Mouse (Mus musculus) fibroblast of lung, adult 2 months (primary cell): ENCODE results near the gene Erc2.

Experiments
- DNase-seq: peaks from one replicate; pipeline ENCODE4 v3.0.0-alpha.2; 2011; ENCODE audit warnings: low read depth

The Erc2 gene

DNA sequence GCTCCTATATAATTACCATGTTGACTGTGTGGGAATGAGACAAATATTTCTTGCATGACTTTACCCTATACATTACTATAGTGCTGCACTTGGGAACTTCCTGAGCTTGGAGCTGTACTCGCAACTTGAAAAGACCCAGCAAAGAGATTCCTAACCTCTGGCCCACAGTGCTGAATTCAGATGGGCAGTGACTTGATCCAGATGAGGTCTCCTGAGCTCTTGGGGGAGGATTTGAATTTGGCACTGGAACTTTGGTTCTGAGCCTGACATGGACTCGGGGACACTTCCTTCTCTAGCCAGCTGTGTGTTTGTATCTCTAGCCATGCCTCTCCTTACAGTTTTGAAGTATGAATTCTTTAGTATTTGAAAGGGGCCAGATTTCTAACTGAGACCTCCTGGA is 666.7 kb downstream of the Erc2 start:
- DNase-seq: no peak

DNA sequence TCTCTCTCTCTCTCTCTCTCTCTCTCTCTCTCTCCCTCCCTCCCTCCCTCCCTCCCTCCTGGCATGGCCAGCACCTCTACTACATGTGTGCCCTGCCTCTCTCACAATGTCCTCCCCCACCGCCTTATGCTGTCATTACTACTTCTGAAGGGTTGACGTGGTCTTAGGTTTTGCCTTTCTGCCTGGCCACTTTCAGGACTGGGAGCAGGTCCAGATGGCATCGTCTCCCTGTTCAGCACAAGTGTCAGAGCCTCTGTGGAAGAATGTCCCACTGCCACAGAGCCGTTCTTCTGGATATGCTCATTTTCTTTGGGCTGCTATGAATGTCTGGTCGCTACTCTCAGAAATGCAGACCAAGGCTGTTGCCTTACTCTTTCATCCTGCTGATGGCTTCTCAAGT is 671.7 kb downstream of the Erc2 start:
- DNase-seq: no peak

DNA sequence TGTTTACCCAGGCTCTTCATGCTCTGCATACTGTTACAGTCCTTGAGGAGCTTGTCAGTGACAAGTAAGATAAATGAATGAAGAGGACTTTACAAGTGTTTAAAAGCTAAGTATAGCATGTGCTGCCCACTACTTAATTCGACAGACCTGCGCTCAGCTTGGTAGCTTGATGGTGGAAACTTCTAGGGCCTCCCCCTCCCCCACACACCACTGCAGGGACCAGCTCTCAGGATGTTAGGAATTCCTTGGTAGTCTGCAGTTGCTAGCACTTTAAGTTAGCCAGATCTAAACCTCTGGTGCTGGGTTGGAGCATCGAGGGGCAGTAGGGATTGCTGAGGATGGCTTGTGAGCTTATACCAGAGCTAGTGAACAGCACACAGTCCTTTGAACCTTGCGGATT is 672.9 kb downstream of the Erc2 start:
- no peak for DNase-seq

DNA sequence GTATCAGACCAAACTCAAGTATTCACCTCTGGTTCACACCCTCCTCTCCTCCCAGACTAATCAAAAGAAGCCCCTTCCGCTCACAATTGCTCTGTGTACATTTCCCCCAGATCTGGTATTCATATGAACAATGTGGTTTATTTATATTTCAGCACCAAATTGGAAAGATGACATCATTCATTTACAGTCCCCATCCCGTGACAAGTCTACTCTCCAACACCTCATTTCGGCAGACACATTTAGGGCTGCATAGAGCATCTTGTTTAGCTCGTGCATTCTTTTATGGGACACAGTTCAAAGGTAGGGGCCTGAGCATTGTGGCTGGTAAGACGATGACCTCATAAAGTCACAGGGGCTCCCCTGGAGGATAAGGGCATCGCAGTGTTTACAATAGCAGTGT is 677.9 kb downstream of the Erc2 start:
- DNase-seq: no peak

DNA sequence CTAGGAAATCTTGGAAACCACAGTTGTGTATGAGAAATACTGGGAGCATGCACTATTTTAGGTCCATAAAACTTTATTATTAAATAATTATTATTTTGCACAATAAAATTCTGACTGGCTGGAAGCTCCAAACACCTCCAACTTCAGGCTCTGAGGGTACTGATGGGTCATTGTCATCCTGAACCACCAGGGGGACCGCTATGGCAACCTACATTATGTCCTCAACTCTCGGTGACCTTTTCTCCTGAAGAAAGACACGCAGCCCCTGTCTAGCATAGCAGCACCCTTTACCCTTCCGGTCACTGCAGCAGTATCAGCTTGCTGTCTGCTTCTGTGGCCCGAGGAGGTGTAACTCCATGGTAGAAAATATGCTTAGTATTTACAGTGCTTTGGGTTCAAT is 679.0 kb downstream of the Erc2 start:
- DNase-seq: no peak

DNA sequence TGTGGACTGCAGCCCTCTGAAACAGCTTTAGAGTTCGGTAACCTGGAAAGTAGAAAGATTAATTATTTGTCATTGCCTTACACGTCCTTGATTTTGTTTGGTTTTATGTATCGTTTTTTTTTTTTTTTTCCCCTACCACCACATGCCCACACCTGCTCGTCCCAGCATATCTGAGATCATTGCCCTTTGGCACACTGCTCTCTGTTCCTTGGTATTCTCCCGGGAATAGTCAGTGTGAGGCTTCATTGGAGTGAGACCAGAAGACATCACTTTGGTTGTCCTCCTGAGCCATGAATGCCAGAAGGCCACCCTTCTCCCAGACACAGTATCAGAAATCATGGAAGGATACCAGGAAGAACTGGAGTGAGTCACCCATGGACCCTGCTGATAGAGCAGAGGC is 681.9 kb downstream of the Erc2 start:
- DNase-seq: no peak

DNA sequence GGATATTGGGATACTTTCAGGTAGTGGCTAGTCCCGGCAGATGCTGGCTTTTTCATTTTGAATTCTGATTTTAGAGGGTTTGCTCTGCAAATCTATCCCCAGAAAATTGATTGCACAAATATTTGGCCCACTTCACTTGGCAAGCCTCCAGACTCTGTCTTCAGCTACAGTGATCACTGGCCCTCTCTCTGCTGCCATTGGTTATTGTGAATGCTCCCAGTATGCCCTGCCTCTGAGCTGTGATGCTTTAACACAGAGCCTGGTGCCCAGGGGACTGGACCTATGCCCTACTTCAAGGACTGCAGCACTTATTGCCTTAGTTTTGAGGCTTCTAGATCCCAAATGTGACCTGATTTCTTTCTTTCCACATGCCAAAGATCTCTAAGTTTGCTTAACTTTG is 686.4 kb downstream of the Erc2 start:
- no peak for DNase-seq

DNA sequence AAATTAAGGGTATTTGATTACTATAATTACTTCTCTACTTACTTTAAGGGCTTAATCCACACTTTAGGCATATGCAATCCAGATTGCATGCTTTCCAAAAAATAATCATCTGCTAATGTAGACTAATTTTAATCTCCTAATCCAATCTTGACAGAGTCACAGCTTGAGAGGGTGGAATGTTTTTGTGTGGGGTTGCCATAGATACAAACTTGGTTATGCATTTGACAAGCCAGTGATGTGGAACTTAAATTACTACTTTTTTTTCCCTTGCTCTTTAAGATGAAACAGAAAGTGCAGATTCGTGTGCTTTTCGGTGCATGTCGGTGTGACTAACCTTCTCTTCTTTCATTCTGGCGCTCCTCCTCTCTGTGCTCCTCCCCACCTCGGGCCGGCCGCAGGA is 694.6 kb downstream of the Erc2 start:
- DNase-seq: no peak

DNA sequence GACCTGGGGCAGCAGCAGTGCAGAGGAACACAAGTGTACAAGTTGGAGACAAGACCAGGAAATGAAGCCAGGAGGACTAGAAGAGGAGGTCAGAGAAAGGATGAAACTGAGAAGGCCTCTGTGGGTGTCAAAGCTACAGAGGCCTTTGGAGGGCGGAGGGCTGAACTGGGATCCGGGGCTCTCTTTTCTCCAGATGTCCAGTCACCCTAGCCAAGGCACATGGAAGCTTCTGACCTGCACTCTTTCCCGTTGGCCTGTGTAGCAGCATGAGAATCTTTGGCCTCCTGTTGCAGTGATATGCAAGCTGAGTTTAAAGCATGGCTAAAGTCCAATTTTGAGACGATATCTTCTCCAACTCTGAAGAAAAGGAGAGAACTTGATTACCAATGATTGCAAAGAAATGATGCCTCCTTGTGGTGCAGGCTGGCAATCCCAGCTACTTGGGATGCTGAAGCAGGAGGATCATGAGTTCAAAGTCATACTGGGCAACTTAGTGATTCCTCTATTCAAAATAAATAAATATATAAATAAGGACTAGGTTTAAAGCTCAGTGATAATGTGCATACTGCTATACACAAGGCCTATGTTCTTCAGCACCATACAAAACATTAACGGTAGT is 699.8 kb downstream of the Erc2 start:
- DNase-seq: no peak

DNA sequence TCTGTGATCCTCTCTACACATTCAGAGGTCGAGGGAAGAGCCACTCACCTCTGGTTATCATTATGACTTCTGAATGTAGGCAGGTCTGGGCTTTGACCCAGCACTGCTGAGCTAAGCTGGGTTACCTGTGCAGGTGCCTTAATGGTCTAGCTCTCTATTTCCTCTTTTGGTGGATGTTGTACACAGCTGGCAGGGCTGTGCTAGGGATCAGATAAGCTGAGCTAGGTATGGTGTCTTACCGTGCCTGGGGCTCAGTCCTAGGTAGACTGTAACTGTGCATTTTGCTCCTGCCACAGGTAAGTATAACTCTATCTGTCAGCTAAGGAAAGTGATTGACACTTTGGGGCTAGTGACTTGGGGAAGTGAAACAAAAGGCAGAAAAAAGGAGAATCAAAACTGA is 701.0 kb downstream of the Erc2 start:
- no peak for DNase-seq

DNA sequence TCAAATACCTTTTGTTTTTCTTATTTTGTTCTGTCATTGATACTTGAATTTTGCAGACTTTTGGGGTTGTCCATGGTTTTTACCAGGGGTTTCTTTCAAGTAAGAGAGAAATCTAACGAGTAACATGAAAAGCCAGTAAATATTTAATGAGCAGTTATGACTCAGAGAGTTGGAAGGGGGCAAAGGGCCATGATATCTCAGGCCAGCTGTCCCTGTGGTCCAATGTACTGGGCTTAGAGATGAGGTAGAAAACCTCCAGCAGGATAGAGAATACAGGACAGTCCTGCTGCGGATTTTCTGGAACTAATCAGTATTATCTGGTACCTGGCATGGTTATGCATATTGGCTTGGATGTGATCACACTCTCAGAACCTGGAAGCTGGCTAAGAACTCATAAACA is 701.5 kb downstream of the Erc2 start:
- DNase-seq: no peak

DNA sequence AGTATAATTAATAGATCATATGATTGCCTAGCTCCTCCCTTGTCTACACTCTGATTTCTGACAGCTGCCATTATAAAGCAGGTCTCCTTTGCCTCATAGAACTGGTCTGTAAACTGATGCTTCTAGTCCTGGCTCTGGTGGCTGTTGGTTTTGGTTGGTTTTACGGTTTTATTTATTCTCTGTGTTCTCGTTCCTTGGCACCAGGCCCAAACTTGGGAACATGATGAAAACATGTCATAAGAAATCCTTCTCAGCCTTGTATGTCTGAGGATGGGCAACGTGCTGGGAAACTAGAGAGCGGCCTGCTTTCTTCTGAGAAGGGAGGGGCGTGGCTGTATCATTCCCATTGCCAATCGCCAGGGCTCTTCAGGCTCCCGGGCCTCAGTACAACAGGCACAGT is 704.2 kb downstream of the Erc2 start:
- DNase-seq: no peak

DNA sequence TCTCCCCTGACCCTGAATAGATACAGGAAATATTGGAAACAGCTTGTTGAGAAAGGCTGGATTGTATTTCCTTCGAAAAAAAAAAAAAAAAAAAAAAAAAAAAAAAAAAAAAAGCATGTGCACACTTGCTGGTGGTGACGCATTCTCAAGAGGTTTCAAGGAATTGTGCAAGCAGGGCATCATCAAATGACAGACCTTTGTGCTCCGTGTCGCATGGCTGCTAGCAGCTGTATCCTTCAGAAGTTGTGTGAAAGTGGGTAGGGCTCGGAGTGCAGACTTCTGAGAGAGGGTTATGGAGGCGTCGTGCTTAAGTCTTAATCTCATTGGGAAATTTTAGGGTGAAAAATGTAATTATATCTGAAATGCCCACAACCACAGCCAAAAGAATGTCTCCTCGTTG is 706.3 kb downstream of the Erc2 start:
- DNase-seq: no peak

DNA sequence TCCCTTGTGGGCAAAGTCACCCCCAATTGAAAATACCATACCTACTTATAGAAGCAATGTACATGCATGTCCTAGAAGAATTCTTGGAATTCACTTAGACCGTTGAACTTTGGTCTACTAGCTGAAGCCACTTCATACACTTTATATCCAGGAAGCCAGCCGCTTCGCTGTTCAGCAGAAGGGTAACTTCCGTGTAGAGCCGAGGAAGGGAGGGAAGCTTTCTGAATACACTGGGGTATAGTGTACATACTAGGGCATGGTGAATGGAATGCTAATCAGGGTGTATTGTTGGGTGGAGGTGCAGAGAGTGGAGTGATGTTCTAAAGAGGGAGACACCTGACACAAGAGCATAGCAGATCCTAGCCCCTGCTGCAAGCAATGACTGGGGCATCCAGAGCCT is 708.9 kb downstream of the Erc2 start:
- no peak for DNase-seq

DNA sequence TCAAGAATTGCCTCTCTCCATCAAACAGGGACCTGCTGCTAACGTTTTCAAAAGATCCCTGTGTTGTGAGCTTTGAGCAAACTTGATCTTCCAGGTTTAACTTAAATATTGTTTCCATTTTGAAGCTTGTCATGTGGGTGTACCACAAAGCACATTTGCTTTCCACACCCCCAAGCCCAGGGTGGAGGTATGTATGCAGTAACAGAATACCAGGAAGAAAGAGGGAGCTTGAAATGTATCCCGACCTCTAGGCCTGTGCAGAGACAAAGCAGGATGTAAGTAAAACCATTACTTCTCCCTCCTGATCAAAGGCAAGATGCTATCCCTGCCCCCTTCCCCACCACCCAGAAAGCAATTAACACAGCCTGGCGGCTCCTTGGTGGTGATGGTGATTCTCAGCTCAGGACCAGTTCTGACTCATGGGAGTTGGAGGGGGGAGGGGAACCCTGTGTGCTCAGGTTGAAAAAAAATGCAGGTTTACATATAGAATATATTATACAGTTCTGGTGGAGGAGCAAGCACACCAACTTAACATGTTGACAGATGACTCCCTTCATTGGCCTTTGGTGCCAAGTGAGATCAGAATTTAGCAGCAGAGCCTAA is 710.2 kb downstream of the Erc2 start:
- DNase-seq: no peak

DNA sequence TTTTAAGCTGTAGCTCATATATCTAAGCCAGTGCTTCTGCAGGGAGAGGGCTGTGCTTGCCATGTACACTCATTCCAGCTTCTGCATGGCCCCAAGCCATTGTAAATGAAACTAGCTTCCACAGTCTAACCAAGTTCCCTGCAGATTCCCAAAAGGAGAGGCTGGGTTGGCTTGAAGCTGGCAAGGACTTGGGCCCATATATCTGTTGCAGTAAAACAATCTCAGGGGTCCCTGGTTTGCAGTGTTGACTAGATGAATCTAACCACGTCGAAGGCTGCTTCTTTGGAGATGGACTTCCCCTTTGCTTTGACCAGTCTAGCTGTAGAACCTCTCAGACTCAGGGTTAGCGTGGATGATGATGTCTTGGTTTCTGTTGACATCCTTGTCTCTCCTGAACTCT is 716.9 kb downstream of the Erc2 start:
- no peak for DNase-seq

DNA sequence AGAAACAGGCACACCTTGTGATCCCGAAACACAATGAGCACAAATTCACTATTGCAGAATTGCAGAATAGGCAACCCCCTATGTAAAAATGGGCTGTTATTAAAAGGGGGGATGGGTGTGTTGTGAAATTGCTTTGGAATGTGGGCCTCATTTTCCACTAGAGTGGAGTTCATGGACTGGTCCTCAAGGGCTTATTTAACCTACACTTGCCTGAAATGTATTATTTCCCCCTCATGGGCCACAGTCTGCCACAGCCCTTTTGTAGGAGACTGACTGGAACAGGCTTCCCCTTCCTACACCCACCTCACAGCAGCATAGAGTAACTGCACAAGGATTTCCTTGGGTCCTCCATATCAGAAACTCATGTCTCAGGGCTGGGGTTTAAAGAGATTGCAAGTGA is 726.9 kb downstream of the Erc2 start:
- no peak for DNase-seq

DNA sequence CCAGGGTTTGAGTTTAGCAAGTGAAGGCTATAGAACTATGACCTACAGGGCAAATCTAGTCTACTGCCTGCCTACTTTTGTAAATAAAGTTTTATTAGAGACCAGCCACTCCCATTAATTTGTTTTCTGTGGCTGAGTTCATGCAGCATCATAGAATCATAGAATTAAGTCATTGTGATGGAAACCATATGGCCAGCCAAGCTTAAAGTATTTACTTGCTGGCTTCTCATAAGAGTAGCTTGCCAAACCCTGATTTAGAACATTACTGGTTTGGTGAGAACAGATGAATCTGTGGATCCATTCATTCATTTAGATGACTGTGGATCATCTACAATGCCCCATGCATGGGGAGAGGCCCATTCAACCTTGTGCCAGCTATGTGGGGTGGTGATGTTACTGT is 733.8 kb downstream of the Erc2 start:
- DNase-seq: no peak

DNA sequence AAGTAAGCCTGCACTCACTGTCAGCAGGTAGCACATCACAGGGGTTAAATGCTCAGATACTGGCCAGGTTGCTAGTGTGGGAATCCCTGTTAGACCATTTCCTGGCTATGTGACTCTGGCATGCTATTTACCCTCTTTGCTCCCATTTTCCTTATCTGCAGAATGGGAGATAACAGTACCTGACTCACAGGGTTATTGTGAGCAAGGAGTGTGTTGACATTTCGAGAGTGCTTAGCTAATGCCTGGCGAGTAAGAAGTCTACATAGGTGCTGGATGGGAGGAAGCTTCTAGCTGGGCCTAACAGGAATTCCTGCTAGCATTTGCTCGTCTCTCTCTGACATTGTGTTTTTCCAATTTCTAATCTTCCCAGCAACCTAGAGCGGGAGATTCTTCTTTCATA is 737.3 kb downstream of the Erc2 start:
- DNase-seq: no peak

DNA sequence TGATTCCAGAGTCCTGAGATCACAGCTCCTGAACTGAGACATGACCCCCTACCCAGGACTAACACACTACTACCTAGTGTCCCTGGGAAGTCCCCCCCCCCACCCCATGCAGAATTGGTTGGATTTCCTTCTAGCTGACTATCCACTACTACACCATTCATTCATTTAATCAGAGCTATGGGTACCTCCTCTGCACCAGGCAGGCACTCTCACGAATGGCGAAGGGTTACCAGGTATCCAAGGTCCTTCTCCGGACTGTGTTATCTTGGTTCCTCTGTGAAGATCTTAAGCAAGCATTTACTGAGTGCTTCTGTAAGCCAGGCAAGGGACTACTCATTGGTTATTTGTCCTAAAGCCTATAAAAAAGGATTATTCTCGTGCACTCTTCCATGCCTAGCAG is 737.8 kb downstream of the Erc2 start:
- DNase-seq: no peak

DNA sequence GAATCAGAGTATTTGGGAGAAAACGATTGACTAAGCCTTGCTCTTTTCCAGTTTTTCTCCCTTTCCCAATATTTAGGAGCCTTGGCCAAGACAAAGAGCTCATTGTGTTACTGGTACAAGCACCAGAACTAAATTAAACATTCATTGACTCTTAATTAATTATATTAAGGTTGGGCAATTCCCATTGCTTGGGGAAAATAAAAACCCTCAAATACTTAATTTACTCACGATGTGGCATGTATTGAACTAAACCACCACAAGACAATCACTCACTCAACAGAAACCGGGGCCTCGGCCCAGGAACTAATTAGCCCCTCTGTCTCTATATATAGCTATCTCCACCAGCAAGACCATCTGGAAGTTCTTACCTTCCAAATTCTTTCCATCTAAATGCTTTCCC is 740.1 kb downstream of the Erc2 start:
- DNase-seq: no peak

DNA sequence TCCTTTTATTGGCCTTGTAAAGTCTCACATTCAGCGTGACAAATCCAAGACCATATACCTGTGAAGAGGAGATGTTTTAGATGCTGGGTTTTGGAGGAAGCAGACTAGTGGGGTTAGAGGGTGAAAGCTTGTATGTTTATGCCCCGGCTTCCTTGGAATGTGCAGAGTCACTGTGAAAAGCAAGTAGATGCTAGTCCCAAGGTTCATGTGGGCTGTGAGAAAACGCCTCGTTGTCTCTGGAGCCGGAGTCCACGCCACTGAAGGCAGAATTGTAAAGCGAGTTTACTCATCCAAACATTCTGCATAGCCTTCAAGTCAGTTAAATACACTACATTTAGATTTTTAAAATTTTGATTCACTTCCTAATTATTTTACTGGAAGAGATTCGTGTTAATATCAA is 748.5 kb downstream of the Erc2 start:
- no peak for DNase-seq

DNA sequence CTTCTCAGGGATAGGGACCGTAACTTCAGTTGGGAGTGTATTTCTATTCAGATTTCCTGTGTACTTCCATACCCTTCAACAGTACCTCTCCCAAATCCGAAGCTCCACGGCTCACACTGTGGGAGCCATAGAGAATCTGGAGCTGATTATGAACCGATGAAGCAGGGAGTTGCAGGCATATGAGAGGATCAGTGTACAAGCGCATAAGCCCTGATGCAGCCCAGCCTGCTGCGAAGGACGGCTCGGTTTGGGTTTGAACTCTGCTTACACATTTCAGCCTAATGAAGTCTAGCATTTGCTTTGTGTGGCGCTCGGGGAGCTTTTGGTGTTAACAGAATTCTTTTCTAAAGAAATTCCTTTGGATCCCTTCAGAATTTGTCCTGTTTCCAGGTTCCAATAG is 749.4 kb downstream of the Erc2 start:
- no peak for DNase-seq

DNA sequence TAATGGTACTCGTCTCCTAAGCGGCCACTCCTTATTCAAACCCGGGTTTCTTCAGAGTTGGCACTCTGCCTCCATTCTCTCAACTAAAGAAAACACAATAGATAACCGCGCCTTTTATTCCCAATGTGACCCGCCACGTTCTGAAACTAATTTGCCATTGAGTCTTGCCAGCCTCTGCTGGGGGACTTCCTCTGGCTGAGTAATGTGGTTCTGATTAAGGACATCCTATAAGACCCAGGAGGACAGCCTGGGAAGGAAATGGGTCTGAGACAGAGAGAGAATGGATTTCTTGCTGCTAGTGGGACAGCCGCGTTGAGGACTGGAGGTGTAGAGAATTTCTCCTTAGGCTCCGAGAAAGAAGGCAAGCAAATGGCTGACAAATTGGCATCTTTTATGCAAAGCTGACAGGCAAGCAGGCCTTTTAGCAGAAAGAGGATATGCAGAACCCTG is 753.4 kb downstream of the Erc2 start:
- no peak for DNase-seq
